Mouse (Mus musculus): ENCODE results near the gene Myo10. TPM values are rescaled to one million over a fixed set of nuclear protein-coding genes. Genes with fewer than 3 reads are reported as not detected.

Myo10 gene
- total RNA-seq, 2 experiments from 2014 or later, result 41.7 to 47.6 TPM

DNA sequence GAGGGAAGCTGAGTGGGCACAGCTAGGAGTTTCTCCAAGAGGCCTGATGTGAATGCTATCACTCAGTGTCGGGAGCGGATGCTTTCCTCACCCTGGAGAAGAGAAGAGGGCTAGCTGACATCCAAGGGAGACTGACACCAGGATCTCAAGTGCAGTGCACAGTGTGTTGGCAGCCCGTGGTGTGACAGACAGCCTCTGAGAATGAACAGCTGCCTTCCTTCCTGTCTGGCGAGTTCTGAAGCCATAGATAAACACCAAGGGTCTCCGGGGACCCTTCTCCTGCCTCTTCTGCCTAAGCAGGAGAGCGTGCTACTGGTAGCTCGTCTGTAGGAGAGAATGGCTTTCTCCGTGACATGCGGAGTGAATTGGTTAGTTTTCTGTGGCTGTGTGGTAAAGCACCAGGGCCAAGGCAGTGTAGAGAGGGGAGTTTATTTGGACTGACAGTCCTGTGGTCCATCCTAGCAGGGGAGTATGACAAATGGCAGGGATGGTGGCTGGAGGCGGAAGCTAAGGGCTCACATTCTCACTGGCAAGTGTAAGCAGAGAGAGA, 58.0 kb downstream of the Myo10 start:
- no peak for DNase-seq (ENCODE audit: low spot score in 2 of 2)
- intact Hi-C loops (cut with DNase I), result no loop called here

DNA sequence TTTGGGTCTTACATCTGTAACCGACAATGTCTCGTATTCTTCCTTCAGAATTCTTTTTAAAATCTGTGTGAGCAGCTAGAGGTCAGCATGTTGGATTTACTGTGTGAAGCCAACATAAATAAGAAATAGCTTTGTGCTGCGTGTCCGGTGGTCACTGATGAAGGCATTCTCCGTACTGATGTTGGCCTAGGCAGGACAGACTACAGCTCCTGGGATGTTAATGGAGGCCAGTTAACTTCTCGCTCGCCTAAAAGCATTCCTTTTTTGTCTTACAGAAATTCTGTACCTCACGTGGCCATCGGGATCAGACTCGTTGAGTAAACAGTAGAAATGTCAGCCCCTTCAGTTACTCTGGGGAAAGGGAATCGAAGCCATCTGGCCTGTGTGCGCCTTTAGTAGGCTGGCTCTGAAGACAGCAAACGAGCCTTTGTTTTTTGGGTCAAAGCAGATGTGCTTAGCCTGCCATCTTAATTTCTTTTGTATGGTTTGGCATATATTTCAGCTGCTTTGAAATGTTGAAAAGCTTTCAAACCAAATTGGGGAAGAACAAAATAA, 60.7 kb downstream of the Myo10 start:
- intact Hi-C loops (cut with DNase I), result no loop called here
- no peak for DNase-seq (ENCODE audit: low spot score in 2 of 2)

DNA sequence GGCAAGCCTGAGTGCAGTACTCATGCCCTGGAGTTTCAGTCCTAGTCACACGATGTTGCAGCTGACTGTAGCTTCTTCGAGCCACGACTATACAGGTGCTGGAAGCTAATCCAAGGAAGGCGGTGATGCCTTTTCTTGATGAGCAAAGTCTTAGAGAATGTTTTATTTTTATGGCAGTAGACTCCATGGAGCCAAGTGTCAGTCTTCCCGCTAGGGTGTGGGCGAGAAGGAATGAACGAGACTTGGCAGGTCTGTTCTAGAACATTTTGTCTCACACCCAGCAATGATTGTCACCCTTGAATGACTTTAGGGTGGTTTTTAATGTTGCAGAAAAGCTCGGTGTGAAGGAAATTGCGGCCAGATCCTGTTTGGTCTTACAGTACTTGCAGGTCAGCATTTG, 62.9 kb downstream of the Myo10 start:
- intact Hi-C loops (cut with DNase I), result no loop called here
- DNase-seq (ENCODE audit: low spot score in 2 of 2), result peak in 1 of 2 experiments; percentile 16

DNA sequence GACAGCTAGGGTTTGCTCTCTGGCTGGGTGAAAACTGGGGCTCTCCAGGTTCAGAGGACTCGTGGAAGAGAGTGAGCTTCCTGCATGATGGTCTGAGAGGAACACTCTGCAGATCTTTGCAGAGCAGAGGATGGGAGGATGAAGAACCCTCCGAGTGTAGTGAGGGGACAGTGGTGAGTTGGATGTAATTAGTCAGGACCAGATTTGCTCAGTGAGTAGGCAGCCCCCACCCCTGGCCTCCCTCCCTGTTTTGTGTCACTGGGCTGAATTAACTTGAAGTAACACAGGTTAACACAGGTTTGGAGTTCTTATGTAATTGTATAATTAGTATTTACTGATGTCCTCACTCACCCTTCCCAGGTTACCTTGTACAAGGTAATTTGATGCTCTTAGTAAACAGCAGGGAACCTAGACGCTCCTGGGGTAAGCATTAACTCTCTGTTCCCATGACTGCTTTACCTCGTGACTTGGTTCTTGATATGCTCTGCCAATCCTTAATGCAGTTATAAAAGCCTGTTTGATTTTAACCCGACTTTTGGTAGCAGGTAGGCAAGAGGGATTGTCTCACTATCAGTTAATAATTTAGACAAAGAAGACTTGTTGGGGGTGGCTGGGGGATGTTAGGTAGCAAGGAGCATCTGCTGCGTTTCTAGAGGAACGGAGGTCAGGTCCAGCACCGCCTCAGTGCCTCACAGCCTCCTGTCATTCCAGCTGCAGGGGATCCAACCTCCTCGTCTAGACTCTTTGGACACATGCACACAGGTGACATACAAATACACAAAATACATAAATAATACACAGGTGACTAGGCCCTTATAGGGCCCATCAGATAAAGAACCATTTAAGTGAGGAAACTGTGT, 66.3 kb downstream of the Myo10 start:
- no peak for DNase-seq (ENCODE audit: low spot score in 2 of 2)
- intact Hi-C loops (cut with DNase I), result no loop called here

DNA sequence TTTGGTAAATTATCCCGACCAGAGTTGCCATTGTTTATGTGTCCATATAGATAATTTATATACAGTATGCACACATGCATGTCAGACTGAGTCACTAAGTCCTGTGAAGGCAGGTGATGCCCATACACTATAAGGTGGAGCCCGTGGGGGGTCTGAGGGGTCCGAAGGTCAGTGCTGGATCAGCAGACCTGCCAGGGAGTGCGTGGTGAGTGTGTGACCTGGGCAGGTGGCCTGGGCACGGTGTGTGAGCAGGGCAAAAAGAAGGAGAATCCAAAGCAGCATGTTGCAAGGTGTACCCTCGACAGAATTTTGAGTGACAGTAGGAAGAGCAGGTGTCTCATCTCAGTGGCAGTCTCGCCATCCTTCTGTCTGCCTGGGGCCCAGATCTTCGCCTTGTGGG, 67.2 kb downstream of the Myo10 start:
- no peak for DNase-seq (ENCODE audit: low spot score in 2 of 2)
- intact Hi-C loops (cut with DNase I), result no loop called here

DNA sequence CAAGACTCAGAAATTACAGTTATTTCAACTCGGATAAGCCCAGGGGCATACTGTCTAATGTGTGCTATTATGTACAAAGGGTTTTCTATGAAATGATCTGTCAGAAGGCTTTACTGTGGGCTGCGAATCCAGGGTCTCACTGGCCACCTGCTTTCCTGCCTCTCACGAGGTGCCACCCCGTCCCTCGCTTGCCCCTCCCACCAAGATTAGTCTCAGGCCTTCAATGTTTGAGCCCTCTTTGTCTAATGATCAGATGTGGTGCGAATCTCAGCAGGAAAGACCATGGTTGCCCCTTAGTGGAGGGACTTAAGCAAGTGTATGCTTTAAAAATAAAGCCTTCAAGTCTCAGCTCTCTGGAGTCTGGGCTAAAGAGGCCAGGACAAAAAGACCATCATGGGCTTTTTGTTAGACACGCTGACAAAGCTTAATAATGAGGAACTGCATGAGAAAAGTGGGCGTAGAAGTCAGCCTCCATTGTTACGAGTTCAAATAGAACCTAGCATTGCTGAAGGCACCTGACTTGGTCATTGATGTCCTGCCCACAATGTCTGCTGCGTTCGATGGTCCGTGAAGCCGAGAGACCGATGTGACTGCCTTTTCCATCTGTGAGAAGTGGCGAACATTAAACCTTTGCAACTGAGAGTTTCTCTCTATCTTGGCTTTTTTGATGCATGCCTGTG, 67.9 kb downstream of the Myo10 start:
- DNase-seq (ENCODE audit: low spot score in 2 of 2), result no peak
- intact Hi-C loops (cut with DNase I), result no loop called here

DNA sequence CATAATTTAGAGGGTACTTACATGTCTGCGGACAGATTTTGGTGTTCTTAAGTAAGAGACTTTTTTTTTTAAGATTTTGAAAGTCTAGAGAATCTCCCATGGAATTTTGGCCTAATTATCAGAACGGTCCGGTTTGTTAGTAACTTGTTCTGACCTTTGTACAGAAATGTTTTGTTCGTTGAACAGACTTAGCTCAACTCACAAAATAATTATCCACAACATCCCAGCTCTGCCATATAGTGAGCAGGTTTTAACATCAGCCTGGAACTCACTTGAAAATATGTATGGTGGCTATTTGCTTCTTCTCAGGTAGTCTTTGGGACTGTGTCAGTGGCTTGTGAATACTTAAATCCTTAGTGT, 68.4 kb downstream of the Myo10 start:
- intact Hi-C loops (cut with DNase I), result no loop called here
- DNase-seq (ENCODE audit: low spot score in 2 of 2), result no peak

DNA sequence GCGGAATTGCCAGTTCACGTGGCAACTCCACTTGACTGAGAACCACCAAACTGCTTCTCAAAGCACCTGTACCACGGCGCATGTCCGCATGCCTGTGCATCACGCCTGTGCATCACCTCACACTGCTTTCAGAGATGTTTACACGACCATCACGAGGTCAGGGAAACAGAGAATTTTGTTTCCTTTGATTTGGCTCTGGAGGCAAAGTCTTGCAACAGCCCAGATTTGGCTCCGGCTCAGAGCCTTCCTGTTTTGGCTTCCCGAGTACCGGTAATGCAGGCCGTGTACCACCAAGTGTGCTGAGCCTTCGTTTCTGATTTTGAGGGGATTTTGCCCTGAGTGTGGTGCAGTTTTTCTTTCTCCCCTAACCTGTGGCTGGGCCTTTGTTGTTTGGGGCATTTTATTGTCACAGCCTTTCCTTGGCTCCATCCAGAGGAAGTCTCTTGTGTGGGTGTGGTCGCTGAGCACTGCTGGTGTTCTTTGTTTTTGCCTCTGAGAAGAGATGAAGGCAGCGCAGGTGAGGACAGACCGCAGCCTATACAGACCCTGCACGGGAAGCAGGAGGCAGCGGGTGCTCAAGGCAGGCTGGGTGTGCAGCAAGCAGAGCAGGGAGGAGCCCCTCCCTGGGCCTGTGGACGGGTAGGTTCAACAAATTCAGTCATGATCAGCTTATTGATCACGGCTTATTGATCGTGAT, 70.1 kb downstream of the Myo10 start:
- no peak for DNase-seq (ENCODE audit: low spot score in 2 of 2)
- intact Hi-C loops (cut with DNase I), result no loop called here

DNA sequence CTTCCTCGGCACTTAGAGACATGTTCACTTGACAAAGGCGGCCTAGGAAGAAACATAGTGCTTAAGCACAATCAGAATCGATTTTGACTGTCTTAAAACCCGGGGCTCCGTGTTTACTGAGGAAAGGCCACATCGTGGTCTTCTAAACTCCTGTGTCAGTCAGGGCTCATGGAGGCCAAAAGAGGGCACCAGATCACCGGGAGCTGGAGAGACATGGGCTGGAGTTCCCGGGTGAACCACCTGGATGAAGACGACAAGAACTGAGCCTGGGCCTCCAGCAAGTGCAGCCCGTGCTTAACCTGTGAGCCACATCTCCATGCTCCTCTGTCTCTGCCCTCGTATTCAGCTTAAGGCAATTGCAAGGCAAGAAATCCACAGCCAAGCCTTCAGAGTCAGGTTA, 71.4 kb downstream of the Myo10 start:
- no peak for DNase-seq (ENCODE audit: low spot score in 2 of 2)
- intact Hi-C loops (cut with DNase I), result no loop called here

DNA sequence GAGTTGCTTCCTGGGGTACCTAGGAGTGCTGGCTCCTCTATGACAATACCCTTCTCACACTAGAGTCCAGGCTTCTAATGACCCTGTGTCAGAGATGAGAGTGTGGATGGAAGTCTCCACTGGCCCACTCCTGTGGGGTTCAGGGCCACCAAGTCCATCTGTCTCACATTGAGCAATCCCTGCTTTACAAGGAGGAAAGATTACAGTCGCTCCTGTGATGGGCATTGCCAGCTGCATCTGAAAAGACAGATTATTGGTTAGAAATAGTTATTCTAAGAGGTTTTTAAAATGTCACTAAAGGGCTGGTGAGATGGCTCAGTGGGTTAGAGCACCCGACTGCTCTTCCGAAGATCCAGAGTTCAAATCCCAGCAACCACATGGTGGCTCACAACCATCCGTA, 72.4 kb downstream of the Myo10 start:
- no peak for DNase-seq (ENCODE audit: low spot score in 2 of 2)
- intact Hi-C loops (cut with DNase I), result no loop called here

DNA sequence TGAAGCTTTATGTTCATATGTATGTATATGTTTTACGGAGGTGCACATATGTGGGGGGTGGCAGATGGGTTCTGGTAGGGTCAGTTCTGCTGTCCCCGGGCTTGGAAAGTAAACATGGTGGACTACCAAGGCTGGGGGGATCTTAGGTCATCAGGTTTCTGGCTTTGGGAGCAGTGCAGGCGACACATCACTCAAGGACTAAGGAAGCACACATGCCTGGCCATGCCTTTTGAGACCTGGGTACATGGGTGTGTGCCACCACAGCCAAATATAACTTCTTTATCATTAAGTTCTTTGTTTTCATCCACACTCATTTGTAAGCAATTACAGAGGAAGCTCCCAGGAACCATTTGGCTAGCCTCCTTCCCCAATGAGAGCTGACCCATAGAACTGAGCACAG, 72.9 kb downstream of the Myo10 start:
- intact Hi-C loops (cut with DNase I), result no loop called here
- DNase-seq (ENCODE audit: low spot score in 2 of 2), result no peak

DNA sequence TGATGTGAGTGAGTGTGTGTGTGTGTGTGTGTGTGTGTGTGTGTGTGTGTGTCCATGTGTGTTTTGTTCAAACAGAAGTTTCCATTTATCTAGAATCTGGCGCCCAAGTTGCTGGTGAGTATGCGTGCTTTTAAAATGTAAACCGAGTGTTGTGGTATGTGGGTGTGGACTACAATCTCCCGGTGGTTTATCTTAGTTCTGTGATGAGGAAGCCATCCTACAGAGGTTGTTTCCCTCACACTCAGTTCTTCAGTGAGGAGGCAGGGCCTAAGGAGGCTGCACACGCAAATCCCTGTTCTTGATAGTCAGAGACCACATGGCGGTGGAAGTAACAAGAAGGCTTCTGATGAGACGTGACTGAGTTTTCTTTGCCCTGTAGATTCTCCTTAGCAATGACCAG, 73.6 kb downstream of the Myo10 start:
- DNase-seq (ENCODE audit: low spot score in 2 of 2), result no peak
- intact Hi-C loops (cut with DNase I), result no loop called here

DNA sequence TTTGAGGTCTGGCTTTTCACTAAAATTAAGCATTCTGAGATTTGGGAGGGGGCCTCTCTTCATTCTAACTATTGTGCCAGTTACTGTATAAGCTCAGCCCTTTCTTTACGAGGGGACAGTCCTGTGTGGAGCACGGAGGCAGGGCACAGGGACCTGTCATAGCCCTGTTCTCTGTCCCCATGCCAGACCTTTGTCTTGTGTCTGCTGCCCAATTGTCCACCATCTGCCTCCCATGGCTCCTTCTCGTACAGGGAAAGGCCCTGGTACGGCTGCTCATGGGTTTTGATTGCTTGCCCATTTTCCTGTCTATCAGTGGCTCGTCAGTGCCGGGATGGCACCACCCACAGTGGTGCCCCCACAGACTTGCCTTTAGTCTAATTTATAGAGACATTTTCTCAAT, 74.3 kb downstream of the Myo10 start:
- DNase-seq (ENCODE audit: low spot score in 2 of 2), result no peak
- intact Hi-C loops (cut with DNase I), result no loop called here

DNA sequence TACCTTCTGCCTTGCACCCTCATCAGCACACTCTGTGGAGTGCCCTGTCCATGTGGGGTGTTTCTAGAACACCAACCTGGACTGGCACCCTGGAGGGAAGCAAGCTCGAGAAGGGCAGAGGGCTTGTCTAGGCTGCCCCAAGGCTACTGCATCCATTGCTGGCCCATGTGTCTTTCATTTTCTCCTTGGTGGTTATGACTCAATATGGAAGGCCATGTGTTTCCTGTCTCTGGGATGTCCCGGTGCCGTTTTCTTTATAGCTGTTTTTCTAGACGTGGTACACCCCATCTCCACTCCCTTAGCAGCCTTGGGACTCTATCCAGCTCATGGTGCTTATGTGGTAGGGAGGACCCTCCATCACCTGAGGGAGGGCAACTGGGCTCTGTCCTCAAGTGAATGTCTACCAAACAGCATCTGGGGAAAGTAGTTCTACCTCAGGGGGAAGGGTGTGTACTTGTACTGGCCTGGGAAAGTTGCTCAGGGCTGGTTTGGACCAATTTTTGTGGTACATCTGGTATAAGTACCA, 76.8 kb downstream of the Myo10 start:
- intact Hi-C loops (cut with DNase I), result no loop called here
- DNase-seq (ENCODE audit: low spot score in 2 of 2), result no peak

DNA sequence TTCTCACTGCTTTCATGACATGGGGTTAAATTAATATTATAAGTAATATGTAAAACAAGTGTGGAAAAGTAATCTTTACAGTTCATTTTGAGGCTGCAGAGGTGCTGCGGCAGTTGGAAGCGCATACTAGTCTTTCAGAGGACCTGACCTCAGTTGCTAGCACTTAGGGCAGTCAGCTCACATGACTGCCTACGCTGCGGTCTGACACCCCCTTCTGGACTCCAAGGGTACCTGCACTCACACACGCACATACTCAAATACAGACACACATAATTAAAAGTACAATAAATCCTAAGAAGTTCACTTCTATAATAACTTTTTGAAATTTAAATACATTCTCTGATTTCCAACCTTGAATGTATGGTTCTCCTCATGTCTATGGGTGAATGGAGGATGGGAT, 80.3 kb downstream of the Myo10 start:
- intact Hi-C loops (cut with DNase I), result no loop called here
- no peak for DNase-seq (ENCODE audit: low spot score in 2 of 2)

DNA sequence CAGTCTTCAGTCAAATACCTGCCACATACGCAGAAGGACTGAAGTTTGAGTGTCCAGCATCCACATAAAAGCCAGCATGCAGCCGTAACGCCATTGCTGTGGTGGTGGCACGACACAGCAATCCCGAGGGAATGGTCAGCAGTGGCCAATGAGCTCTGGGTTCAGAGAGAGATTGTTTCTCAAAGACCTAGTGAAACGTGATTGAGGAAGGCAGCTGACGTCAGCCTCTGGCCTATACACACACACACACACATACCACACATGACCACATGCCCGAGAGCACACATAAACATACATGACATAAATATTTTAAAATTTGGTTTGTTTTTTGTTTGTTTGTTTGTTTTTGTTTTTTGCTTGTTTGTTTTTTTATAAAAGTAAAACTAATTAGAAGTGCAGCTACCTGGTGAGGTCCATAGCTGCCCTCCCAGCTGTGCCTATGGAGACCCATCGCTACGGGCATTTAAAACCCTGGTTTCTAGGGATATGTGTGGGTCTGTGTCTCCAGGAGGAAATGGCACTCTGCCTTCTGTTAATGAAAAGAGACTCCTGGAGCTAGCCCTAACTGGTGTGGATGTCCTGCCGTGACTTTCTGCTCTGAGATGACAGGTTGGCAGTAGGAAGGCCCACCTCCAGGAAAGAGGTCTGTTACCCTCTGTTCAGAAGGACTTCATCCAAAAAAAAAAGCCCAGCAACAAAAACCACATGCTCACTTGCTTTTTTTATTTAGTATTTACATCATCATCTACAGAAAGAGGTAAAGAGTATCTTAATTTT, 82.7 kb downstream of the Myo10 start:
- intact Hi-C loops (cut with DNase I), result no loop called here
- DNase-seq (ENCODE audit: low spot score in 2 of 2), result no peak

DNA sequence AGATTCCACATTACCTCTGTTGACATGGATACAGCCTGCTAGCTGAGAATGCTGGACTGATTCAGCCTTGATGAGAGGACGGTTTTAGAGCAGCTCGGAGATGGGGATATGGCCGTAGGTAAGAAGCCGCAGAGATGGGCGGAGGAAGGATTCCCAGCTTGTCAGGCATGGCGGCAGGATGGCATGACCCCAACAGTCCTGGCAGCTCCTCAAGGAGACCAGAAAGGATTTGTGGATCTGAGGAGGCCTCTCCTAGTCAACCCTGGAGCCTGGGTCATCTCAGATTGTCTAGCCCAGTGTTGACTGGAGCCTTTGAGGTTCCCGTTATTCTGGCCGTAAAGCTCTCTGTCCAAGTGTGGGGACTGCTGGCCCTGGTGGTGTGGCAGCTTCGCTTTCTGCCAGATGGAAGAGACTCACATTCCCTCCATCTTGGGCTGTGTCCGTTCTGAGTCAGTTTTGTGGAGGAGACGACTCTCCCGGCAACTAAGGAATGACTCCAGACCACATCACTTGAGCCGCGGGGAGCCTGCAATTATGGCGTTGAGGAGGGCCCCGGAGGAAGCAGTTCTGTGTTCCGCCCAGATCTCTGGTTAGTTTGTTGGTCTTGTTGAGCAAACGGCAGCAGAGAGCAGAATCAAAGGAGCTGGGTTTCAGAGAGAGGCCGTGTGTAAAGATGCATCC, 84.7 kb downstream of the Myo10 start:
- no peak for DNase-seq (ENCODE audit: low spot score in 2 of 2)
- intact Hi-C loops (cut with DNase I), result no loop called here

DNA sequence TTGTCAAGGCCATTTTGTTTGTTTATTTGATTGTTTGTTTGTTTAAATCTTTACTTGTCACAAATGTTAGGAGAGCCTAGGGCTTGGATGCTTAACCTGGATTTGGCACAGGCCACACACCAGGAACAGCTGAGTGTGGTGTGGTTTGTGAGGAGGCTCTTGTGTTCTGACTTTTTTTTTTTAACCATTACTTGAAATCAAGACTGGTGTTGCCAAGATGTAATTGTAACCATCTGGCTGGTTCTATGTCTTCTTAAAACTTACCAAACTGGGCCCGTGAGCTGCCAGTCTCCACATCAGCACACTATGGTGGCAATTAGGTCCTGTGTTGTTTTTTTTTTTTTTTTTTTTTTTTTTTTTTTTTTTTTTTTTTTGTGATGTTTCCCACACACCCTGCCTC, 85.6 kb downstream of the Myo10 start:
- intact Hi-C loops (cut with DNase I), result no loop called here
- DNase-seq (ENCODE audit: low spot score in 2 of 2), result no peak

DNA sequence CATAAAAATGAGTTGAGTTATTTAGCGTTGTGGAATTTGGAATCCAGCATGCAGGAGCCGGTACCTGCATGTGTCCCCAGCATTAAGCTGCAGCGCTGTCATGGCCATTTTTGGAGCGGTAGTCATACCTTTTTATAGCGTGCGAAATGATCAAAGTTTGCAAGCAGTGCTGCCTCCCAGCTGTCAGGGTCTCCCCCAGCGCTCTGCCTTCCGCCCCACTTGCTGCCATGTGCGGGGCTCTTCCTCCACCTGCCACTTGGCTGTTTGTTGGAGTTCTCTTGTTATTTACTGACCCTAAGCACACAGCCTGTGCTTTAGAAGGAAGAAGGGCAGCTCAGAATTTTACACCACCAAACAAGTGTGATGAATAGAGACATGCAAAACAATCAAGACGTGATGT, 88.6 kb downstream of the Myo10 start:
- no peak for DNase-seq (ENCODE audit: low spot score in 2 of 2)
- intact Hi-C loops (cut with DNase I), result no loop called here
